Mouse (Mus musculus) urinary bladder, postnatal 4 days (tissue): Measurements from ENCODE around the gene Sirt4.

Experiments used
- DNase-seq, 2 experiments: peaks; one replicate each; pipeline ENCODE4 v3.0.0; 2021 to 2022; ENCODE audit warnings: low spot score in 2 of 2

The Sirt4 gene

DNA sequence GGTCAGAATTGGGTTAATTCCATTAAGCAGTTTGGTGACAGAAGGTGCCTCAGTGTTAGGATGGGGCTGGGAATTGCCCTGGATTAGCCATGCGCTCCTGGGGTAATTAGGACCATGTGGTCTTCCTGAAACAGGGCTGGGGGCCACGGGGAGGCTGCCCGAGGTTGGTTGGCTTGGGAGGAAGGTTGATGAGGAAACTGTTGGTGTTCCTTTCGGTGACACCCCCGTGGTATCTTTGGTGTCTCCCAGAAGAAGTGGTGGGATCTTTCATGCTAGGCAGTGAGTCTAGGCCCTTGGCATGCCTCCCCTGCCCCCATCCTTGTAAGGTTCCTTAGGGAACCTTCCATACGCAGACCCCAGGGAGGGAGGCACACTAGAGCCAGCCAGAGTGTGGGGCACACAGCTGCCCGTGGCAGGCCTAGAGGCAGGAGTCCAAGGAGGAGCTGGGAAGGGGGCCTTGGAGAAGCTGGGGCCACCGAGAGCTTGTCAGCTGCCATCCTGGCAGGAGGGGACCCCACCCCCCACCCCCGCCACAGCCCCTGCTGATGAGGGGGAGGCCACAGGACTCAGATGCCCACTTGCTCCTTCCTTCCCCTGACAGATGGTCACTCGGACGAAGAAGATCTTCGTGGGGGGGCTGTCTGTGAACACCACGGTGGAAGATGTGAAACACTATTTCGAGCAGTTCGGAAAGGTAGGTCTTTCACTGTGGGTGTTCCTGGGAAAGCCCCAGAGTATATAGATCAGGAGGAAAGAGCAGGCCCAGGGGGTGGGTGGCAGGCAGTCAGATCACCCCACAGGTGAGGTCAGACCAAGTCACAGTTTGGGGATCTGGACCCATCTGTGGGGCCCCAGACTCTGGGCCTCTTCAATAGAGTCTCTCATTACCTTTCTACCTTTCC lies 49.4 kb downstream of the Sirt4 start:
- no peak for DNase-seq

DNA sequence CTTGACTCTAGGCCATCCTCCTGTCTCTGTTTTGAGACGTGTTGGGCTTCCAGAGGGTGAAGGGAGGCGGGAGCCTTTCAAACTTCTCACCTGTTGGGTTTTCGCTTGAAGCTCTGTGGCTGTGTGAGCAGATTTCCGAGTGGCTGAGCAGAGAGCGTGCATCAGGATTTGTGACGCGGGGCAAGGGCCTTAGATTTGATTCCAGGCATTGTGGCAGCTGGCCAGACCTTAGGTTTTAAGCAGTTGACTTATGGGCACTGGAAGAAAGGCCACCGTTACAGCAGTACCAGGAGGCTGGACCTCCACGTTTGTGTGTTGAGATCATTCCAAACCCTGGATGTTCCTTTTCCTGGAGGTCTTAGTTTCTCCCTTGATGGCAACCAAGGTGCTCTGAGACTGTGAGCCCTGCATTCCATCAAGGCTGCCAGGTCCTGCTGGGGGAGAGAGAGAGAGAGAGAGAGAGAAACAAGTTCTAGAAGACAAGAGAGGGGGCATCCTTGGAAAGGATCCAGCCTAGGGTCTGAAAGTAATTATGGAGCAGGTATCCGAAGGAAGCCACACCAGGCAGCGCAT lies 50.2 kb downstream of the Sirt4 start:
- DNase-seq = no peak

DNA sequence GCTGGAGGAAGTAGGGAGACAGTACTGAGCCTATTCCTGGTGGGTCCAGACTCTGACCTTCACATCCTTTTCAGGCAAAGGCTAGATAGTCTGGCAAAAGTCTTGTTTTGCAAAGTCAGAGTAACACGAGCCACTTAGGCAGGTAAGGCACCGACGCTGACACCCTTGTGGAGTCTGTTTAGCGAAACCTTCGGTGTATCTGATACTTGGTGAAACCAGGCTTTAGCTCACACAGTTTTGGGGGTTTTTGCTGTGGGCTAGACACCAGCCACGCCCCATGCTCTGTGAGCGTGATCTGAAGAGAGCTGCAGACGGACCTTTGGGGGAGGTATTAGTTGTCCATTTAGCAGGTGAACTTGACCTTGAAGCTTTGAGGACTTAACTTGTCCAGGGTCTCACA lies 51.3 kb downstream of the Sirt4 start:
- DNase-seq = no peak

DNA sequence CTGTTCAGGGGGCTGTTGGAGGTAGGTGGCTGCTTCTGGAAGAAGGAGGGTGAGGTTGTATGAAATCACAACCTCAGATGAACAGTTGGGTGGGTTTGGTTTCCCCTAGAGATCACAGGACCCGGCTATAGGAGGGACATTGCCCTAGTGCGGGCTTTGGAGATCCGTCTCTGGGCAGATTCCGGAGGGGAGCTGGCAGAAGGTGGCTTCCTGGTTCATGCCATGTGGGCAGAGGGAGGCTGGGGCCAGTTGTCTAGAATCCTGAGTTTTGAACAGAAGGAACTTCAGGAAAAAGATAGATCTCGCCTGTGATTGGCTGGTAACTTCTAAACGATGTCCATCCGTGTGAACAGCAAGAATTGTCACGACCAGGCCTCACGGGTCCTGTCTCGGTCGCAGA lies 52.1 kb downstream of the Sirt4 start:
- no peak for DNase-seq

DNA sequence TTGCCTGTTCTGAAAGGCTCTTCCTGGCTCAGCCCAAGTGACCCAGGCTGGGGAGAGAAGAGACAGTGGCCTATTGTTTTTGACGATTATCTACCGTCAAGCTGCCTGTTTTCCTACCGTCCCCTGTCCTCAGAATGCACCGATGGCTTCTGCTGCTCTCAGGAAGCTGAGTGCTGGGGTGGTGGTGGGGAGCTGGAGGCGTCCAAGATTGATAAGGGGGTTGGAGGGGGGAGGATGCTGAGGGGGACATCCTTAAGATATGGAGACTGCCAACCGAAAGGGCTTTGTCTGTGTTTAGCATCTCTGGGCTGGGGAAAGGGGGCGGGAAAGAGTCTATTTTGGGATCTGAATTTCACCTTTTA lies 52.6 kb downstream of the Sirt4 start:
- no peak for DNase-seq

DNA sequence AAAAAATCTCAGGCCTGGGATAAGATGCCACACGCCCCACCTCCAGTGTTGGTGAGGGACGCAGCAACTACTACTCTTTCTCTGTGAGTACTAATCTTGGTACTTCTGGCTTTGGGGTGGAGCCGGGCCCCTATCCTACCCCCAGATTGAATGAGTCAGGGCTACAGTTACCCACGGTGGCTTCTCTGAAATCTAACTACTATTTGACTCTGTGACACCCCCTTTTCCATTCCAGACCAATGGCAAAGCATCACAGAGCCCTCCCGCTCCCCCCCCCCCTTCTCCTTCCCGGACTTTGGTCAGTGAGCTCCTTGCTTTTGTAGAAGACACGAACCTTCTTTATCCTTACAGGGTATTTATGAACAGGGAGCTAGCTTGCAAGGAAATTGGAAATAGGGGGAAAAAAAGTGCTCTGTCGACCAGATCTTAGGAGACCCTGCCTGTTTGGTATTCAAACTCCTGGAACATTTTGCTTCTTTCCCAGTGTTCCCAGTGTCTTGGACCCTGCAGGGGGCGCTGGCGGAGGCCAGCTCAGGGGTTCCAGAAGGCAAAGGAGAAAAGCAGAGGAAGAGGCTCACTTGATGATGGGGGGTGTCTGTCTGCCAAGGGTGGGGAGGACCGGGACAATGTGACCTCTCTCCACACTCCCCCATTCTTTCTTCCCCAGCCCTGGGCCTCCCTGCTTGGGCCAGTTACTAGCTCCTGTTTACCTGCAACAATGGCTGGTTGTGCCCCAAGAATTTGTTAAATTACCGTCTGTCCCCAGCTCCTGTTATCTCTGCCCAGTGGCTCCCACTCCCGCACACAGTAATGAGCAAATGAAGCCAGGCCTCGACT lies 53.2 kb downstream of the Sirt4 start:
- no peak for DNase-seq

DNA sequence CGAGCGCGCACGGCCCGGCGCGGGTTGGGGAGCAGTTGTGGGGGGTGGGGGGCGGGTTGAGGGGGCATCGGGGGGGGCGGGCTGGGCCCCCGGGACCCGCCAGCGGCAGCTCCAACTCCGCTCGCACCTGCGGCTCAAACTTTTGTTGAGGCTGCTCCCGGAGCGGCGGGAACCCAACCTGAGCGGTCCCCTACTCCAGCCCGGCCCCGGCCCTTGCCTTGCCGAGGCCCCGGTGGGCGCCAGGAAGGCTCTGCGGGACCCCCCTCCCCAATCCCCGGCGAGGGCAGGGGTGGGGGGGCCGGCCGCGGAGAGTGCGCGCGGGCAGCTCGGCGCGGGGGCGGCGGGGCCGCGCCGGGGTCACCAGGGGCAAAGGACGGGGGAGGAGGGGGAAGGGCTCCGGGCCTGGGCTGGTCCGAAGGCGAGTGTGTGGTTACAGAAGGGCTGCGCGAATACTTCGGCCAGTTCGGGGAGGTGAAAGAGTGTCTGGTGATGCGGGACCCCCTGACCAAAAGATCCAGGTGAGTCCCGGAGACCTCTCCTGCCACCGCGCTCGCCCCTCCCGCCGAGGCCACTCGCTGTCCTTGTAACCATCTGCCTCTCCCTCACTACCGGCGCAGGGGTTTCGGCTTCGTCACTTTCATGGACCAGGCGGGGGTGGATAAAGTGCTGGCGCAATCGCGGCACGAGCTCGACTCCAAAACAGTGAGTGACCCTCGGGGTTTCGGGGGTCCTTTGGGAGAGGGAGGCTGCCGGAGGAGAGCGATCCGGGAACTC lies 54.2 kb downstream of the Sirt4 start:
- DNase-seq = no peak

DNA sequence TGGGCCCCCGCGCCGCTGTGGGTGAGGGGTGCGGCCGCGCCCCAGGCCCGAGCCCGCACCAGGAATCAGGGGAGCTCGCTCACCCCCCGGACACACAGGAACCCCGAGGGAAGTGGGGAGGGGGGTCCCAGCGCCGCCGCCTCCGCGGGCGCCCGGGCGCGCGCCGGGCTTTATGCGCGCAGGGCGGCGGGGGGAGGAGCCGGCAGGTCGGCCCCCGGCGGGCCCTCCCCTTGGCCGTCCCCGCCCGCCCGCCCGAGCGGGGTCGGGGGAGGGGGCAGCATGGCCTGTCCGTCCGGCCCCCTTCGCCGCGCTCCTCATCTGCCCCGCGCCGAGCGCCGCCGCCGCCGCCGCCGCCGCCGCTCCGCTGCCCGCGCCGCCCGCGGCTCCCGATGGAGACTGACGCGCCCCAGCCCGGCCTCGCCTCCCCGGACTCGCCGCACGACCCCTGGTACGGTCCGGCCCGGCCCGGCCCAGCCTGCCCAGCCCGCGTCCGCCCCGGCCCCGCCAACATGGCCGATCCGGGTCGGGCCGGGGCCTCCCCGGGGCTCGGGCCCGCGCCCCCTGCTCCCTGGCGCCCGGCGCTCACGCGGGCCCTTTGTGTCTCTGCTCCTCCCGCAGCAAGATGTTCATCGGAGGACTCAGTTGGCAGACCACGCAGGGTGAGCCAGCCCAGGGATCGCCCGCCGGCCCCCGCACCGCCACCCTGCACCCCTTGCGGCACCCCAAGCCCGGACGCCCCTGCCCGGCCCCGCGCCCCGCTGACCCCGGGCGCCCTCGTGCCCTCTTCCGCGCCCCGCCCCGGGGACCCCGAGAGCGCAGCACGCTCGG lies 55.0 kb downstream of the Sirt4 start, which contains the start of gene Msi1:
Gene Msi1, plus strand, starts transcription at position 241 of the 828 bp plus-strand sequence.
- no peak for DNase-seq

DNA sequence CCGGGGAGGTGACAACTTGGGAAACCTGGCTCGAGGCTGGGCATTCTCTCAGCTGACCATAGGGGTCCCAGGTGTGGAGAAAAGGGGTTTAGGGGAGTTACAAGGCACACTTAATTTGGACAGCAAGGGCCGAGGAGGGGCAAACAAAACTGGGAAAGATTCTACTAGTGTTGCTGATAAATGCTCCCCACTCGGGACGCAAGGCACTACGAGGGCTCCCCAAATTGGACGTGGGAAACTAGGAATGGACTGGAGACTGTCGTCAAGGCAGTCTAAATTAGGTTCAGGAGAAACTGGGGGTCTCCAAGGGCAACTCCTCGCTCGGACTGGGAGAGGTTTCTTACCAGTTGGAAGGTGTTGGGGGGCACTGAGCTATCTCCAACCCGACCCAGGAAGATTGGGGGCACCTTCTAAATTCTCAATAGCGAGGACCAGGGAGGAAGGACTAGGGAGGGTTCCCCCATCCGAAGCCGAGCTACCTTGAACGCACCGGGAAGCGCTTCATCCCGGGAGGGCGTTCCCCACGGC lies 55.6 kb downstream of the Sirt4 start:
- no peak for DNase-seq
